Mouse (Mus musculus): ENCODE results near the gene Sirt7. TPM values are rescaled to one million over a fixed set of nuclear protein-coding genes. Genes with fewer than 3 reads are reported as not detected.

Sirt7 gene
- polyA plus RNA-seq, 1 experiment from 2014 or later: 34.3 TPM

- WGBS: 5% methylated on average over 11 of the region's 11 CpGs
- H3K4me3 ChIP-seq: peak overlapping the region; percentile 88
- H3K27ac ChIP-seq: peak overlapping the region; percentile 93
- H3K36me3 ChIP-seq: peaks cover 41% of the 10 kb centered on the region
- peak overlapping the region; percentile 94 for H3K9ac ChIP-seq
- no peaks in the 10 kb centered on the region for H3K9me3 ChIP-seq
- peaks cover 21% of the 10 kb centered on the region for H3K4me1 ChIP-seq
- no peaks in the 10 kb centered on the region for H3K27me3 ChIP-seq
- H3K4me2 ChIP-seq: peak overlapping the region; percentile 70
- ATAC-seq (ENCODE audit: borderline replicate concordance, extremely low read depth, low FRiP score, low TSS enrichment): no peak
These were observed 53.2 kb downstream of the Sirt7 start for GRCm38 (mm10) chr11:120571754-120572416.

- Histone ChIP-seq H3K27me3 (no peaks in the 10 kb centered on the region), H3K4me1 (peaks cover 21% of the 10 kb centered on the region), H3K27ac (no peak overlapping the region), H3K4me2 (peak overlapping the region; percentile 70), H3K9me3 (no peaks in the 10 kb centered on the region), H3K36me3 (peaks cover 49% of the 10 kb centered on the region), H3K9ac (peak overlapping the region; percentile 94), H3K4me3 (peak overlapping the region; percentile 88)
- WGBS: 45% methylated on average over 3 of the region's 3 CpGs
- no peak for ATAC-seq (ENCODE audit: borderline replicate concordance, extremely low read depth, low FRiP score, low TSS enrichment)
These were observed 53.9 kb downstream of the Sirt7 start for GRCm38 (mm10) chr11:120571122-120571521.

Small RNAs within 50 kb of the gene (microRNA-seq; reads per million reads assigned to microRNA genes)
- 1.7 reads per million for gene Mir6936

Other genes starting within 250 kb of the Sirt7 start
- gene Faap100, start 246.5 kb downstream of the Sirt7 start, polyA plus RNA-seq (2015; fragmentation: Nextera tagmentation; extraction: Ambion mirVana): 36.9 and 37.4 TPM in 2 replicates
- 32.5 and 34.5 TPM in 2 replicates for gene Nploc4, start 187.5 kb downstream of the Sirt7 start, polyA plus RNA-seq (2015; fragmentation: Nextera tagmentation; extraction: Ambion mirVana)
- gene Tspan10, start 182.6 kb downstream of the Sirt7 start, polyA plus RNA-seq (2015; fragmentation: Nextera tagmentation; extraction: Ambion mirVana): not detected in 2 replicates
- gene Pde6g, start 171.7 kb downstream of the Sirt7 start, polyA plus RNA-seq (2015; fragmentation: Nextera tagmentation; extraction: Ambion mirVana): 0.25 and 0.31 TPM in 2 replicates
- 12.7 and 13.0 TPM in 2 replicates for gene Oxld1, start 167.2 kb downstream of the Sirt7 start, polyA plus RNA-seq (2015; fragmentation: Nextera tagmentation; extraction: Ambion mirVana)
- gene Ccdc137, start 167.1 kb downstream of the Sirt7 start, polyA plus RNA-seq (2015; fragmentation: Nextera tagmentation; extraction: Ambion mirVana): 31.2 and 35.5 TPM in 2 replicates
- 43.8 and 44.6 TPM in 2 replicates for gene Arl16, start 157.6 kb downstream of the Sirt7 start, polyA plus RNA-seq (2015; fragmentation: Nextera tagmentation; extraction: Ambion mirVana)
- gene Mrpl12, start 140.6 kb downstream of the Sirt7 start, polyA plus RNA-seq (2015; fragmentation: Nextera tagmentation; extraction: Ambion mirVana): 125 and 133 TPM in 2 replicates
- 67.5 and 70.9 TPM in 2 replicates for gene Slc25a10, start 133.4 kb downstream of the Sirt7 start, polyA plus RNA-seq (2015; fragmentation: Nextera tagmentation; extraction: Ambion mirVana)
- 0.91 and 1.1 TPM in 2 replicates for gene Gcgr, start 94.5 kb downstream of the Sirt7 start, polyA plus RNA-seq (2015; fragmentation: Nextera tagmentation; extraction: Ambion mirVana)
- gene Mcrip1, start 75.5 kb downstream of the Sirt7 start, polyA plus RNA-seq (2015; fragmentation: Nextera tagmentation; extraction: Ambion mirVana): 205 and 209 TPM in 2 replicates
- 0.65 and 1.7 TPM in 2 replicates for gene Ppp1r27, start 74.1 kb downstream of the Sirt7 start, polyA plus RNA-seq (2015; fragmentation: Nextera tagmentation; extraction: Ambion mirVana)
- 847 and 883 TPM in 2 replicates for gene P4hb, start 52.0 kb downstream of the Sirt7 start, polyA plus RNA-seq (2015; fragmentation: Nextera tagmentation; extraction: Ambion mirVana)
- 697 and 699 TPM in 2 replicates for gene Arhgdia, start 43.6 kb downstream of the Sirt7 start, polyA plus RNA-seq (2015; fragmentation: Nextera tagmentation; extraction: Ambion mirVana)
- gene Alyref, start 26.9 kb downstream of the Sirt7 start, polyA plus RNA-seq (2015; fragmentation: Nextera tagmentation; extraction: Ambion mirVana): 511 and 543 TPM in 2 replicates
- 215 and 222 TPM in 2 replicates for gene Anapc11, start 26.8 kb downstream of the Sirt7 start, polyA plus RNA-seq (2015; fragmentation: Nextera tagmentation; extraction: Ambion mirVana)
- gene Npb, start 16.8 kb downstream of the Sirt7 start, polyA plus RNA-seq (2015; fragmentation: Nextera tagmentation; extraction: Ambion mirVana): 0.78 and 1.4 TPM in 2 replicates
- 103 and 126 TPM in 2 replicates for gene Pcyt2, start 7.3 kb downstream of the Sirt7 start, polyA plus RNA-seq (2015; fragmentation: Nextera tagmentation; extraction: Ambion mirVana)
- 23.3 and 24.5 TPM in 2 replicates for gene Mafg, start 8.4 kb upstream of the Sirt7 start, polyA plus RNA-seq (2015; fragmentation: Nextera tagmentation; extraction: Ambion mirVana)
- gene Pycr1, start 18.5 kb upstream of the Sirt7 start, polyA plus RNA-seq (2015; fragmentation: Nextera tagmentation; extraction: Ambion mirVana): 25.4 and 27.2 TPM in 2 replicates
- 0.55 and 1.3 TPM in 2 replicates for gene Myadml2, start 22.9 kb upstream of the Sirt7 start, polyA plus RNA-seq (2015; fragmentation: Nextera tagmentation; extraction: Ambion mirVana)
- gene Notum, start 35.9 kb upstream of the Sirt7 start, polyA plus RNA-seq (2015; fragmentation: Nextera tagmentation; extraction: Ambion mirVana): 4.1 and 4.3 TPM in 2 replicates
- gene Aspscr1, start 47.7 kb upstream of the Sirt7 start, polyA plus RNA-seq (2015; fragmentation: Nextera tagmentation; extraction: Ambion mirVana): 138 and 143 TPM in 2 replicates
- 160 and 167 TPM in 2 replicates for gene Cenpx, start 88.5 kb upstream of the Sirt7 start, polyA plus RNA-seq (2015; fragmentation: Nextera tagmentation; extraction: Ambion mirVana)
- 57.9 and 59.9 TPM in 2 replicates for gene Lrrc45, start 88.7 kb upstream of the Sirt7 start, polyA plus RNA-seq (2015; fragmentation: Nextera tagmentation; extraction: Ambion mirVana)
- gene Rac3, start 96.2 kb upstream of the Sirt7 start, polyA plus RNA-seq (2015; fragmentation: Nextera tagmentation; extraction: Ambion mirVana): 54.9 and 60.5 TPM in 2 replicates
- 45.1 and 55.1 TPM in 2 replicates for gene Dcxr, start 102.0 kb upstream of the Sirt7 start, polyA plus RNA-seq (2015; fragmentation: Nextera tagmentation; extraction: Ambion mirVana)
- gene Cbr2, start 106.9 kb upstream of the Sirt7 start, polyA plus RNA-seq (2015; fragmentation: Nextera tagmentation; extraction: Ambion mirVana): 102 and 103 TPM in 2 replicates
- 3.9 and 4.8 TPM in 2 replicates for gene Hmga1b, start 137.6 kb upstream of the Sirt7 start, polyA plus RNA-seq (2015; fragmentation: Nextera tagmentation; extraction: Ambion mirVana)
- 35.4 and 38.3 TPM in 2 replicates for gene Rfng, start 159.0 kb upstream of the Sirt7 start, polyA plus RNA-seq (2015; fragmentation: Nextera tagmentation; extraction: Ambion mirVana)
- gene Gps1, start 159.0 kb upstream of the Sirt7 start, polyA plus RNA-seq (2015; fragmentation: Nextera tagmentation; extraction: Ambion mirVana): 205 and 213 TPM in 2 replicates
- 84.3 and 90.4 TPM in 2 replicates for gene Dus1l, start 171.2 kb upstream of the Sirt7 start, polyA plus RNA-seq (2015; fragmentation: Nextera tagmentation; extraction: Ambion mirVana)
- 49.0 and 53.2 TPM in 2 replicates for gene Fasn, start 199.3 kb upstream of the Sirt7 start, polyA plus RNA-seq (2015; fragmentation: Nextera tagmentation; extraction: Ambion mirVana)

Measured in lung, embryonic 15.5 days (tissue).